ENCODE assay signal across 12 mouse cellular contexts in the genomic region with DNA sequence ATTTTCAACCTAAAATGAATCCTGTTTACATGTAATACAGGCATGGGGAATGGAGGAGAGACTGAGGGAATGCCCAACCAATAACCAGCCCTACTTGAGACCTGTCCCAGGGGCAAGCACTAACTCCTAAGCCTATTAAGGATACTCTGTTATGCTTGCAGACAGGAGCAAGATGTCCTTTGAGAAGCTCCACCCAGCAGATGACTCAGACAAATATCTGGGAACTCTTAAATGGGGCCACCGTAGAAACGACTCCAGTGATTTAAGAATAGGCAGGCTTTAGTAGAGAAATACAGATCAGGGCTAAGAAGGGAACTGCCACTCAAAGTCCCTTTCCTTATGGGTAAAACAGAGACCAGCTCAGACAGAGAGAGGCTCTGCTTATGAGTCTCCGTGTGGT.
"Had no signal": no experiment of that assay in that cellular context is flagged by ENCODE, and none has a peak within 500 bp of the region (broad histone marks: within the 10 kb centered on the region; RNA-seq: fewer than 3 reads in every experiment).

No protein-coding gene starts in this region.

- H3K4me3 ChIP-seq: left cerebral cortex, adult 2 months; limb, embryonic 10.5 days; liver, embryonic 15.5 days; midbrain, embryonic 13.5 days; neural tube, embryonic 15.5 days had no signal

- H3K36me3 ChIP-seq: limb, embryonic 10.5 days; liver, embryonic 15.5 days; midbrain, embryonic 13.5 days; neural tube, embryonic 15.5 days had no signal

- DNase-seq: kidney, postnatal 25 days; lung, embryonic 14.5 days; right cerebral cortex, adult 18-20 months; right cerebral cortex, postnatal 25 days; thymus, postnatal 4 days had no signal

- ATAC-seq: midbrain, embryonic 13.5 days had no signal

- H3K4me2 ChIP-seq: liver, embryonic 11.5 days; liver, embryonic 15.5 days; lung, embryonic 14.5 days; midbrain, embryonic 13.5 days; neural tube, embryonic 15.5 days had no signal

- H3K27ac ChIP-seq: left cerebral cortex, adult 2 months; limb, embryonic 10.5 days; liver, embryonic 15.5 days; midbrain, embryonic 13.5 days; neural tube, embryonic 15.5 days; stomach, postnatal 0 days had no signal

- H3K9me3 ChIP-seq: limb, embryonic 10.5 days; liver, embryonic 15.5 days; midbrain, embryonic 13.5 days; neural tube, embryonic 15.5 days had no signal

- H3K9ac ChIP-seq: liver, embryonic 15.5 days; lung, embryonic 14.5 days; midbrain, embryonic 13.5 days; neural tube, embryonic 15.5 days had no signal

- H3K4me1 ChIP-seq: liver, embryonic 15.5 days had no signal

- H3K27me3 ChIP-seq: liver, embryonic 15.5 days; midbrain, embryonic 13.5 days; neural tube, embryonic 15.5 days had no signal
